Mouse (Mus musculus): ENCODE data around the gene Zbtb16. TPM values are rescaled to one million over a fixed set of nuclear protein-coding genes. Genes with fewer than 3 reads are reported as not detected.

The Zbtb16 gene
- total RNA-seq, 2 experiments from 2014 or later: 129 to 168 TPM

- no peak for DNase-seq
- intact Hi-C loops (cut with DNase I): no loop called here
Measured at GRCm38 (mm10) chr9:48812352-48812751, 23.7 kb downstream of the Zbtb16 start.

- no peak for DNase-seq
- intact Hi-C loops (cut with DNase I): no loop called here
Measured at GRCm38 (mm10) chr9:48806591-48806990, 29.4 kb downstream of the Zbtb16 start.

- no peak for DNase-seq
- intact Hi-C loops (cut with DNase I): no loop called here
Measured at GRCm38 (mm10) chr9:48805850-48806249, 30.2 kb downstream of the Zbtb16 start.

- DNase-seq: no peak
- intact Hi-C loops (cut with DNase I): no loop called here
Measured at GRCm38 (mm10) chr9:48804509-48804908, 31.5 kb downstream of the Zbtb16 start.

- intact Hi-C loops (cut with DNase I): no loop called here
- DNase-seq: no peak
Measured at GRCm38 (mm10) chr9:48803460-48804240, 32.4 kb downstream of the Zbtb16 start.

- intact Hi-C loops (cut with DNase I): no loop called here
Measured at GRCm38 (mm10) chr9:48802374-48802773, 33.6 kb downstream of the Zbtb16 start.

GRCm38 (mm10) chr9:48801322-48801721, 34.7 kb downstream of the Zbtb16 start:
- DNase-seq: no peak
- intact Hi-C loops (cut with DNase I): no loop called here

More at GRCm38 (mm10) chr9:48802374-48802773, 33.6 kb downstream of the Zbtb16 start:
- DNase-seq: no peak

GRCm38 (mm10) chr9:48800627-48801026, 35.4 kb downstream of the Zbtb16 start:
- intact Hi-C loops (cut with DNase I): no loop called here
- no peak for DNase-seq

GRCm38 (mm10) chr9:48798044-48798443, 38.0 kb downstream of the Zbtb16 start:
- no peak for DNase-seq
- intact Hi-C loops (cut with DNase I): no loop called here

- DNase-seq: no peak
- intact Hi-C loops (cut with DNase I): no loop called here
Measured at GRCm38 (mm10) chr9:48796267-48796822, 39.7 kb downstream of the Zbtb16 start.

- intact Hi-C loops (cut with DNase I): no loop called here
- DNase-seq: no peak
Measured at GRCm38 (mm10) chr9:48795740-48796139, 40.3 kb downstream of the Zbtb16 start.

- intact Hi-C loops (cut with DNase I): no loop called here
- no peak for DNase-seq
Measured at GRCm38 (mm10) chr9:48795095-48795494, 40.9 kb downstream of the Zbtb16 start.

- intact Hi-C loops (cut with DNase I): no loop called here
- DNase-seq: no peak
Measured at GRCm38 (mm10) chr9:48794463-48794862, 41.6 kb downstream of the Zbtb16 start.

- no peak for DNase-seq
- intact Hi-C loops (cut with DNase I): no loop called here
Measured at GRCm38 (mm10) chr9:48793638-48794188, 42.3 kb downstream of the Zbtb16 start.

GRCm38 (mm10) chr9:48790575-48790974, 45.4 kb downstream of the Zbtb16 start:
- intact Hi-C loops (cut with DNase I): no loop called here
- DNase-seq: no peak

GRCm38 (mm10) chr9:48787906-48788410, 48.1 kb downstream of the Zbtb16 start:
- DNase-seq: no peak
- intact Hi-C loops (cut with DNase I): no loop called here

GRCm38 (mm10) chr9:48787321-48787720, 48.7 kb downstream of the Zbtb16 start:
- no peak for DNase-seq
- intact Hi-C loops (cut with DNase I): no loop called here

GRCm38 (mm10) chr9:48786814-48787213, 49.2 kb downstream of the Zbtb16 start:
- intact Hi-C loops (cut with DNase I): no loop called here
- peak in 1 of 2 experiments; percentile 49 for DNase-seq

GRCm38 (mm10) chr9:48784937-48785336, 51.1 kb downstream of the Zbtb16 start:
- intact Hi-C loops (cut with DNase I): no loop called here
- DNase-seq: no peak

- intact Hi-C loops (cut with DNase I): no loop called here
- no peak for DNase-seq
Measured at GRCm38 (mm10) chr9:48783292-48783691, 52.7 kb downstream of the Zbtb16 start.

GRCm38 (mm10) chr9:48782284-48783060, 53.5 kb downstream of the Zbtb16 start:
- DNase-seq: no peak
- intact Hi-C loops (cut with DNase I): no loop called here

Data from gastrocnemius, postnatal 36 days (tissue).